Comparison of ENCODE assay signal across 20 mouse cellular contexts in the genomic region with DNA sequence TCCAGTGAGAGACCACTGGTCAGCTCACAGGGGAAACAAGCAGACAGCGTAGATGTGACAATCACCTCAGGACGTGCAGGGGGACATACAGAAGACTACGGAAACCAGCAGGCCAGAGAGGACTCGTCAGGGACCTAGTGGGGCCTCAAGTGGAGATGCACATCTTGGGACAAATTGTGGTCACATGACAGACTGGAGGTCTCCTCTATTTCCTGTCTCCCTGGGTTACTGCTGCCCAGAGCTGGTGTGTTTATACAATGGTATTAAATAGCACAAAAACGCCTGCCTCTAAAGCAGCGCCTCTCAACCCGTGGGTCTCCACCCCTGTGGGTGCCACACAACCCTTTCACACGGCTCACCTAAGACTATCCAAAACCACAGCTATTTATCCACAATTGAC. TPM values are rescaled to one million over a fixed set of nuclear protein-coding genes. Genes with fewer than 3 reads are reported as not detected.
DNase-seq lines count a peak whose midpoint lies in the region; ATAC-seq and TF ChIP-seq lines count a peak whose summit lies in the region.
"Had no signal": no experiment of that assay in that cellular context is flagged by ENCODE, and none has a peak within 500 bp of the region (broad histone marks: within the 10 kb centered on the region; RNA-seq: fewer than 3 reads in every experiment).

No protein-coding gene starts in this region.

- H3K36me3 ChIP-seq in intestine, embryonic 14.5 days (ENCODE audit: control insufficient read depth, insufficient read depth, low read length): no peaks in the 10 kb centered on the region
- H3K36me3 ChIP-seq in intestine, embryonic 15.5 days: no peaks in the 10 kb centered on the region
- H3K36me3 ChIP-seq in kidney, postnatal 0 days (ENCODE audit: insufficient read depth, low read length): no peaks in the 10 kb centered on the region
- H3K36me3 ChIP-seq in stomach, postnatal 0 days (ENCODE audit: control insufficient read depth, insufficient read depth, low read length): no peaks in the 10 kb centered on the region
- H3K36me3 ChIP-seq: embryonic facial prominence, embryonic 13.5 days; forebrain, embryonic 12.5 days had no signal

- peaks cover 15% of the 10 kb centered on the region for H3K4me1 ChIP-seq in intestine, embryonic 14.5 days (replicated peaks; ENCODE audit: control insufficient read depth, insufficient read depth, low read length)
- H3K4me1 ChIP-seq in intestine, embryonic 15.5 days (replicated peaks): peaks cover 17% of the 10 kb centered on the region; the same call in 1 of the 2 replicates
- peaks cover 14% of the 10 kb centered on the region; the same call in 1 of the 2 replicates for H3K4me1 ChIP-seq in kidney, postnatal 0 days (replicated peaks; ENCODE audit: insufficient read depth, low read length)
- no peaks in the 10 kb centered on the region for H3K4me1 ChIP-seq in stomach, postnatal 0 days (replicated peaks; ENCODE audit: control insufficient read depth, insufficient read depth)

- DNase-seq in intestine, embryonic 14.5 days (ENCODE audit: low spot score): no peak
- peak; percentile 45 for DNase-seq in kidney, postnatal 0 days (ENCODE audit: low spot score)
- DNase-seq in kidney, postnatal 36 days: no peak
- DNase-seq in 416B (ENCODE audit: low read depth): peak; percentile 26
- DNase-seq in lung, postnatal 14 days: peak; percentile 7
- DNase-seq in stomach, postnatal 0 days (ENCODE audit: low spot score): no peak
- DNase-seq: adrenal gland, postnatal 14 days; cerebellum, adult 11-12 months; cerebellum, adult 9-10 months; gastrocnemius, postnatal 10 days; heart, adult 18-20 months; heart, postnatal 10 days had no signal

- 0 out of 2 replicates have a peak overlapping the region, but pooled peaks have one; percentile 3 for H3K4me2 ChIP-seq in intestine, embryonic 14.5 days (ENCODE audit: low read length)
- H3K4me2 ChIP-seq in intestine, embryonic 15.5 days (replicated peaks): no peak overlapping the region
- H3K4me2 ChIP-seq in kidney, postnatal 0 days (ENCODE audit: low read length): no peak overlapping the region
- H3K4me2 ChIP-seq in stomach, postnatal 0 days (replicated peaks; ENCODE audit: low read depth): no peak overlapping the region
- H3K4me2 ChIP-seq: embryonic facial prominence, embryonic 13.5 days; forebrain, embryonic 12.5 days had no signal

- no peak for TF ChIP-seq EP300 in stomach, postnatal 0 days (optimal IDR thresholded peaks at IDR 0.05)

- H3K27ac ChIP-seq in intestine, embryonic 14.5 days (ENCODE audit: low read depth): 0 out of 2 replicates have a peak overlapping the region, but pooled peaks have one; percentile 33
- no peak overlapping the region for H3K27ac ChIP-seq in intestine, embryonic 15.5 days
- no peak overlapping the region for H3K27ac ChIP-seq in kidney, postnatal 0 days
- H3K27ac ChIP-seq in stomach, postnatal 0 days (replicated peaks): no peak overlapping the region
- H3K27ac ChIP-seq: embryonic facial prominence, embryonic 13.5 days; forebrain, embryonic 12.5 days had no signal

- ATAC-seq in intestine, embryonic 14.5 days (replicated peaks; ENCODE audit: low FRiP score, low TSS enrichment, low read depth): no peak
- ATAC-seq in intestine, embryonic 15.5 days: no peak
- ATAC-seq in kidney, postnatal 0 days (replicated peaks; ENCODE audit: low FRiP score, low read depth): no peak
- no peak for ATAC-seq in stomach, postnatal 0 days (ENCODE audit: low FRiP score, low TSS enrichment)
- ATAC-seq: activated CD4-positive, CD25-positive, alpha-beta regulatory T cell, adult 4 months; forebrain, embryonic 16.5 days; Patski had no signal

- no peaks in the 10 kb centered on the region for H3K27me3 ChIP-seq in intestine, embryonic 14.5 days (replicated peaks; ENCODE audit: control insufficient read depth, insufficient read depth, low read length)
- no peaks in the 10 kb centered on the region for H3K27me3 ChIP-seq in intestine, embryonic 15.5 days (replicated peaks)
- H3K27me3 ChIP-seq in kidney, postnatal 0 days (ENCODE audit: insufficient read depth, low read length): no peaks in the 10 kb centered on the region
- H3K27me3 ChIP-seq in stomach, postnatal 0 days (ENCODE audit: control insufficient read depth, insufficient read depth, low read length): no peaks in the 10 kb centered on the region
- H3K27me3 ChIP-seq: CH12.LX; embryonic facial prominence, embryonic 13.5 days; forebrain, embryonic 12.5 days; Patski had no signal

- TF ChIP-seq CTCF in kidney, postnatal 0 days (IDR thresholded peaks at IDR 0.05; ENCODE audit: low read depth): no peak
- no peak for TF ChIP-seq CTCF in stomach, postnatal 0 days (IDR thresholded peaks at IDR 0.05; ENCODE audit: low read depth)

- no peak overlapping the region for H3K4me3 ChIP-seq in intestine, embryonic 14.5 days (ENCODE audit: low read depth, low read length)
- H3K4me3 ChIP-seq in intestine, embryonic 15.5 days (replicated peaks): no peak overlapping the region
- no peak overlapping the region for H3K4me3 ChIP-seq in kidney, postnatal 0 days (replicated peaks; ENCODE audit: low read depth, low read length)
- H3K4me3 ChIP-seq in stomach, postnatal 0 days (ENCODE audit: low read depth, low read length): no peak overlapping the region
- H3K4me3 ChIP-seq: embryonic facial prominence, embryonic 13.5 days; forebrain, embryonic 12.5 days; heart, embryonic 10.5 days had no signal

- H3K9ac ChIP-seq in intestine, embryonic 14.5 days (ENCODE audit: low read length): no peak overlapping the region
- H3K9ac ChIP-seq in intestine, embryonic 15.5 days: no peak overlapping the region
- H3K9ac ChIP-seq in kidney, postnatal 0 days (ENCODE audit: low read depth, low read length): no peak overlapping the region
- no peak overlapping the region for H3K9ac ChIP-seq in stomach, postnatal 0 days (ENCODE audit: low read length)
- H3K9ac ChIP-seq: embryonic facial prominence, embryonic 13.5 days; forebrain, embryonic 12.5 days had no signal

- H3K9me3 ChIP-seq in intestine, embryonic 14.5 days (ENCODE audit: control insufficient read depth, low read length): no peaks in the 10 kb centered on the region
- no peaks in the 10 kb centered on the region for H3K9me3 ChIP-seq in intestine, embryonic 15.5 days
- no peaks in the 10 kb centered on the region for H3K9me3 ChIP-seq in kidney, postnatal 0 days (replicated peaks; ENCODE audit: low read length)
- no peaks in the 10 kb centered on the region for H3K9me3 ChIP-seq in stomach, postnatal 0 days (ENCODE audit: control insufficient read depth, low read length)
- H3K9me3 ChIP-seq: embryonic facial prominence, embryonic 13.5 days; forebrain, embryonic 12.5 days; heart, embryonic 10.5 days had no signal

- WGBS in intestine, embryonic 14.5 days: 35% methylated on average over 8 of the region's 8 CpGs
- 48% methylated on average over 8 of the region's 8 CpGs for WGBS in intestine, embryonic 15.5 days
- whole genome bisulfite sequencing in kidney, postnatal 0 days: 46% methylated on average over 8 of the region's 8 CpGs
- WGBS in stomach, postnatal 0 days: 40% methylated on average over 8 of the region's 8 CpGs

RNA-seq across cellular contexts. Expression of gene Tmem50b, which starts 5.4 kb away (rescaled TPM):
- polyA plus RNA-seq in intestine, embryonic 14.5 days (2014; fragmentation: Nextera tagmentation; extraction: Ambion mirVana): 29.1 and 31.1 TPM in 2 replicates
- 31.7 and 32.2 TPM in 2 replicates for polyA plus RNA-seq in intestine, embryonic 15.5 days (2015; fragmentation: Nextera tagmentation; extraction: Ambion mirVana)
- 42.3 and 45.0 TPM in 2 replicates for polyA plus RNA-seq in kidney, postnatal 0 days (2015; fragmentation: Nextera tagmentation; extraction: Ambion mirVana)
- polyA plus RNA-seq in stomach, postnatal 0 days (2015; fragmentation: Nextera tagmentation; extraction: Ambion mirVana): 60.8 and 64.6 TPM in 2 replicates

RNA-seq across cellular contexts. Expression of gene Dnajc28, which starts 26.7 kb away (rescaled TPM):
- 2.4 and 2.8 TPM in 2 replicates for polyA plus RNA-seq in intestine, embryonic 14.5 days (2014; fragmentation: Nextera tagmentation; extraction: Ambion mirVana)
- polyA plus RNA-seq in intestine, embryonic 15.5 days (2015; fragmentation: Nextera tagmentation; extraction: Ambion mirVana): 2.1 and 2.5 TPM in 2 replicates
- 4.4 and 4.5 TPM in 2 replicates for polyA plus RNA-seq in kidney, postnatal 0 days (2015; fragmentation: Nextera tagmentation; extraction: Ambion mirVana)
- 1.1 and 1.4 TPM in 2 replicates for polyA plus RNA-seq in stomach, postnatal 0 days (2015; fragmentation: Nextera tagmentation; extraction: Ambion mirVana)

RNA-seq across cellular contexts. Expression of gene Ifngr2, which starts 45.3 kb away (rescaled TPM):
- 65.3 and 68.4 TPM in 2 replicates for polyA plus RNA-seq in intestine, embryonic 14.5 days (2014; fragmentation: Nextera tagmentation; extraction: Ambion mirVana)
- polyA plus RNA-seq in intestine, embryonic 15.5 days (2015; fragmentation: Nextera tagmentation; extraction: Ambion mirVana): 76.4 and 90.6 TPM in 2 replicates
- 42.6 and 51.1 TPM in 2 replicates for polyA plus RNA-seq in kidney, postnatal 0 days (2015; fragmentation: Nextera tagmentation; extraction: Ambion mirVana)
- 54.9 and 57.8 TPM in 2 replicates for polyA plus RNA-seq in stomach, postnatal 0 days (2015; fragmentation: Nextera tagmentation; extraction: Ambion mirVana)

RNA-seq across cellular contexts. Expression of gene Gart, which starts 54.6 kb away (rescaled TPM):
- polyA plus RNA-seq in intestine, embryonic 14.5 days (2014; fragmentation: Nextera tagmentation; extraction: Ambion mirVana): 125 and 137 TPM in 2 replicates
- 107 and 110 TPM in 2 replicates for polyA plus RNA-seq in intestine, embryonic 15.5 days (2015; fragmentation: Nextera tagmentation; extraction: Ambion mirVana)
- 68.5 and 71.0 TPM in 2 replicates for polyA plus RNA-seq in kidney, postnatal 0 days (2015; fragmentation: Nextera tagmentation; extraction: Ambion mirVana)
- 35.7 and 36.4 TPM in 2 replicates for polyA plus RNA-seq in stomach, postnatal 0 days (2015; fragmentation: Nextera tagmentation; extraction: Ambion mirVana)

RNA-seq across cellular contexts. Expression of gene Son, which starts 55.1 kb away (rescaled TPM):
- 138 and 146 TPM in 2 replicates for polyA plus RNA-seq in intestine, embryonic 14.5 days (2014; fragmentation: Nextera tagmentation; extraction: Ambion mirVana)
- polyA plus RNA-seq in intestine, embryonic 15.5 days (2015; fragmentation: Nextera tagmentation; extraction: Ambion mirVana): 100 and 101 TPM in 2 replicates
- 108 and 112 TPM in 2 replicates for polyA plus RNA-seq in kidney, postnatal 0 days (2015; fragmentation: Nextera tagmentation; extraction: Ambion mirVana)
- polyA plus RNA-seq in stomach, postnatal 0 days (2015; fragmentation: Nextera tagmentation; extraction: Ambion mirVana): 62.3 and 65.8 TPM in 2 replicates

Comparison
In these comparisons a context has a peak if more than half of its experiments do, and no peak if none do; other contexts are left out.
1. DNase-seq: peak in kidney, postnatal 0 days (single experiment), 416B (single experiment) and lung, postnatal 14 days (single experiment); none in intestine, embryonic 14.5 days (single experiment), kidney, postnatal 36 days (0 of 2) and stomach, postnatal 0 days (single experiment).